Mouse (Mus musculus) spleen, postnatal 10 days (tissue): ENCODE data around the gene BC024978.

ENCODE experiments used
- DNase-seq, 2 experiments: peaks; one replicate each; pipeline ENCODE4 v3.0.0; 2021 to 2022; ENCODE audit warnings: low spot score in 2 of 2

The BC024978 gene

GRCm38 (mm10) chr7:27259271-27259721 lies 63.7 kb downstream of the BC024978 start:
- DNase-seq = no peak

GRCm38 (mm10) chr7:27259771-27260170 lies 64.2 kb downstream of the BC024978 start:
- DNase-seq = no peak
